Mouse (Mus musculus) heart, embryonic 11.5 days (tissue): ENCODE results near the gene Arhgef3. TPM values are rescaled to one million over a fixed set of nuclear protein-coding genes. Genes with fewer than 3 reads are reported as not detected.

Source experiments
- ATAC-seq: fragments of 200-750 bp; cut with Nextera tagmentation; replicated peaks from 2 replicates; pipeline ENCODE4 v1.8.0; 2017; ENCODE audit warnings: moderate library complexity; ENCODE audit not compliant: insufficient number of reproducible peaks, low FRiP score, low TSS enrichment
- H3K27ac ChIP-seq: fragments of 300-500 bp; sonication (generic); 2 replicates; pipeline ENCODE4 v1.5.1; 2014; ENCODE audit warnings: mild to moderate bottlenecking, low read depth, low read length
- H3K27me3 ChIP-seq: fragments of 300-500 bp; sonication (generic); 2 replicates; pipeline ENCODE4 v1.6.1; 2014; ENCODE audit warnings: mild to moderate bottlenecking, low read length, mixed read lengths; ENCODE audit not compliant: control insufficient read depth, insufficient read depth
- H3K36me3 ChIP-seq: fragments of 300-500 bp; sonication (generic); 2 replicates; pipeline ENCODE4 v1.6.1; 2014; ENCODE audit warnings: mild to moderate bottlenecking, low read length, moderate library complexity, mixed read lengths; ENCODE audit not compliant: control insufficient read depth, insufficient read depth
- H3K4me1 ChIP-seq: fragments of 300-500 bp; sonication (generic); 2 replicates; pipeline ENCODE4 v1.6.1; 2014; ENCODE audit warnings: low read length; ENCODE audit not compliant: control insufficient read depth, insufficient read depth
- H3K4me2 ChIP-seq: fragments of 300-500 bp; sonication (generic); 2 replicates; pipeline ENCODE4 v1.6.1; 2014; ENCODE audit warnings: mild to moderate bottlenecking, moderate library complexity
- H3K4me3 ChIP-seq: fragments of 300-500 bp; sonication (generic); 2 replicates; pipeline ENCODE4 v1.5.1; 2014; ENCODE audit warnings: low read depth, low read length
- H3K9ac ChIP-seq: fragments of 300-500 bp; sonication (generic); 2 replicates; pipeline ENCODE4 v1.6.1; 2014; ENCODE audit warnings: mild to moderate bottlenecking, low read depth, low read length, moderate library complexity
- H3K9me3 ChIP-seq: fragments of 300-500 bp; sonication (generic); replicated peaks from 2 replicates; pipeline ENCODE4 v1.6.1; 2016; ENCODE audit warnings: low read length; ENCODE audit not compliant: control insufficient read depth
- WGBS: fragments of 180-500 bp; shearing (Covaris S2); extraction: QIAGEN DNeasy Blood & Tissue Kit; methylation state at CpG from one replicate; pipeline ENCODE4 v1.1.7; 2014; ENCODE audit not compliant: insufficient replicate concordance; 5-methylcytosine and 5-hydroxymethylcytosine counted together
- polyA plus RNA-seq: library from polyadenylated mRNA; unstranded; fragments of >200 nt; fragmentation: Nextera tagmentation; extraction: Ambion mirVana; gene quantifications from 2 replicates; pipeline ENCODE4 v1.2.1, GENCODE M21; 2014

Gene Arhgef3
- polyA plus RNA-seq, 1 experiment from 2014 or later: 10.1 TPM

- no peak overlapping the region for H3K4me3 ChIP-seq
- H3K27me3 ChIP-seq: no peaks in the 10 kb centered on the region
- H3K4me1 ChIP-seq: 0 out of 2 replicates have a peak, but pooled peaks cover 2% of the 10 kb centered on the region
- no peak for ATAC-seq
- no peak overlapping the region for H3K27ac ChIP-seq
- H3K9me3 ChIP-seq: no peaks in the 10 kb centered on the region
- no peak overlapping the region for H3K9ac ChIP-seq
- WGBS: 31% methylated on average over 11 of the region's 11 CpGs
- no peak overlapping the region for H3K4me2 ChIP-seq
- no peaks in the 10 kb centered on the region for H3K36me3 ChIP-seq
Measured at GRCm38 (mm10) chr14:27272072-27272834, 157.6 kb downstream of the Arhgef3 start.

GRCm38 (mm10) chr14:27272835-27273138, 158.1 kb downstream of the Arhgef3 start:
- Histone ChIP-seq H3K27me3 (no peaks in the 10 kb centered on the region), H3K36me3 (no peaks in the 10 kb centered on the region), H3K9ac (no peak overlapping the region), H3K4me2 (no peak overlapping the region), H3K27ac (no peak overlapping the region), H3K4me1 (0 out of 2 replicates have a peak, but pooled peaks cover 2% of the 10 kb centered on the region), H3K9me3 (no peaks in the 10 kb centered on the region), H3K4me3 (no peak overlapping the region)
- no peak for ATAC-seq
- 77% methylated on average over 2 of the region's 2 CpGs for WGBS

GRCm38 (mm10) chr14:27273169-27273568, 158.5 kb downstream of the Arhgef3 start:
- H3K4me1 ChIP-seq: 0 out of 2 replicates have a peak, but pooled peaks cover 2% of the 10 kb centered on the region
- no peaks in the 10 kb centered on the region for H3K9me3 ChIP-seq

GRCm38 (mm10) chr14:27277259-27277658, 162.6 kb downstream of the Arhgef3 start:
- Histone ChIP-seq H3K36me3 (no peaks in the 10 kb centered on the region), H3K9ac (no peak overlapping the region), H3K4me3 (no peak overlapping the region), H3K4me1 (no peaks in the 10 kb centered on the region), H3K27me3 (no peaks in the 10 kb centered on the region), H3K4me2 (no peak overlapping the region), H3K27ac (no peak overlapping the region), H3K9me3 (no peaks in the 10 kb centered on the region)
- ATAC-seq: no peak
- 83% methylated on average over 3 of the region's 3 CpGs for WGBS

More at GRCm38 (mm10) chr14:27273169-27273568, 158.5 kb downstream of the Arhgef3 start:
- H3K4me3 ChIP-seq: no peak overlapping the region
- no peak for ATAC-seq
- H3K4me2 ChIP-seq: no peak overlapping the region
- no peaks in the 10 kb centered on the region for H3K36me3 ChIP-seq
- H3K27me3 ChIP-seq: no peaks in the 10 kb centered on the region
- H3K9ac ChIP-seq: no peak overlapping the region
- H3K27ac ChIP-seq: no peak overlapping the region

- no peak for ATAC-seq
- WGBS: 81% methylated on average over 8 of the region's 8 CpGs
- no peaks in the 10 kb centered on the region for H3K27me3 ChIP-seq
- no peak overlapping the region for H3K27ac ChIP-seq
- no peaks in the 10 kb centered on the region for H3K9me3 ChIP-seq
- no peaks in the 10 kb centered on the region; the same call in 1 of the 2 replicates for H3K4me1 ChIP-seq
- H3K9ac ChIP-seq: no peak overlapping the region
- H3K4me3 ChIP-seq: no peak overlapping the region
- no peaks in the 10 kb centered on the region for H3K36me3 ChIP-seq
- no peak overlapping the region for H3K4me2 ChIP-seq
Measured at GRCm38 (mm10) chr14:27280201-27280890, 165.6 kb downstream of the Arhgef3 start.

- no peaks in the 10 kb centered on the region for H3K9me3 ChIP-seq
- ATAC-seq: no peak
Measured at GRCm38 (mm10) chr14:27283956-27284355, 169.3 kb downstream of the Arhgef3 start.

GRCm38 (mm10) chr14:27286202-27286601, 171.5 kb downstream of the Arhgef3 start:
- no peak overlapping the region for H3K4me2 ChIP-seq
- H3K9me3 ChIP-seq: no peaks in the 10 kb centered on the region
- no peak overlapping the region for H3K9ac ChIP-seq
- no peaks in the 10 kb centered on the region; the same call in 1 of the 2 replicates for H3K4me1 ChIP-seq
- no peaks in the 10 kb centered on the region for H3K27me3 ChIP-seq
- WGBS: 49% methylated on average over 4 of the region's 4 CpGs
- H3K4me3 ChIP-seq: no peak overlapping the region
- no peak overlapping the region for H3K27ac ChIP-seq
- no peak for ATAC-seq
- H3K36me3 ChIP-seq: no peaks in the 10 kb centered on the region

More at GRCm38 (mm10) chr14:27283956-27284355, 169.3 kb downstream of the Arhgef3 start:
- H3K9ac ChIP-seq: no peak overlapping the region
- no peaks in the 10 kb centered on the region; the same call in 1 of the 2 replicates for H3K4me1 ChIP-seq
- no peak overlapping the region for H3K4me2 ChIP-seq
- H3K36me3 ChIP-seq: no peaks in the 10 kb centered on the region
- H3K4me3 ChIP-seq: no peak overlapping the region
- no peaks in the 10 kb centered on the region for H3K27me3 ChIP-seq
- no peak overlapping the region for H3K27ac ChIP-seq

GRCm38 (mm10) chr14:27289053-27289452, 174.4 kb downstream of the Arhgef3 start:
- WGBS: 38% methylated on average over 5 of the region's 5 CpGs
- ATAC-seq: no peak
- H3K27ac ChIP-seq: no peak overlapping the region

More at GRCm38 (mm10) chr14:27289053-27289452, 174.4 kb downstream of the Arhgef3 start:
- H3K36me3 ChIP-seq: no peaks in the 10 kb centered on the region
- H3K4me2 ChIP-seq: no peak overlapping the region
- no peaks in the 10 kb centered on the region for H3K4me1 ChIP-seq
- H3K4me3 ChIP-seq: no peak overlapping the region
- no peak overlapping the region for H3K9ac ChIP-seq
- H3K9me3 ChIP-seq: no peaks in the 10 kb centered on the region
- no peaks in the 10 kb centered on the region for H3K27me3 ChIP-seq
